Mouse (Mus musculus): Measurements from ENCODE around the gene Cux2. TPM values are rescaled to one million over a fixed set of nuclear protein-coding genes. Genes with fewer than 3 reads are reported as not detected.

The Cux2 gene
- polyA plus RNA-seq, 1 experiment from 2014 or later = 3.1 TPM

DNA sequence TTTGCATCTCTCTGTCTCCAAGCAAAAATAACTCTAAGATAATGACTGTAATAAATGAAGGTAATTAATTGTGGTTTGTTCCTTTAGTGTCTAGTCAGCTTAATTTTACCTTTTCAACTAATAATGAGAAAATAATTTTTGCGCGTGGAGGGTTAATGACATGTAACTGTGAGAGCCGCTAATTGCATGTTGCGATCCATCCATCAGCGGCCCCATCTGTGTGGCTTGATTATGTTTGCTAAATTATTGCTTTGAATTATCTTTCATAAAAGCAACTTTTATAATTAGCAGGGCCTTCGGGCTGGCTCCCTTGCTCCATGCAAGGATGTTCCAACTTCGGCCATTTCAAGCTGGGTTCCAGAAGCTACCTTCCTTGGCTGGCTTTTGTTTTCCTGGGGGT lies 130.7 kb downstream of the Cux2 start:
- Histone ChIP-seq H3K4me3 (ENCODE audit: low read depth, low read length) (no peak overlapping the region), H3K4me1 (ENCODE audit: control insufficient read depth, low read depth, low read length) (no peaks in the 10 kb centered on the region), H3K4me2 (ENCODE audit: low read depth, low read length) (no peak overlapping the region), H3K27ac (ENCODE audit: low read length) (no peak overlapping the region), H3K9ac (ENCODE audit: low read depth, low read length) (no peak overlapping the region), H3K36me3 (ENCODE audit: control insufficient read depth, insufficient read depth) (no peaks in the 10 kb centered on the region), H3K27me3 (ENCODE audit: control insufficient read depth, insufficient read depth, low read depth, low read length) (no peaks in the 10 kb centered on the region), H3K9me3 (replicated peaks; ENCODE audit: control insufficient read depth, low read length) (no peaks in the 10 kb centered on the region)
- 73% methylated on average over 7 of the region's 7 CpGs for WGBS (ENCODE audit: insufficient replicate concordance)
- ATAC-seq (ENCODE audit: low read depth) = no peak

DNA sequence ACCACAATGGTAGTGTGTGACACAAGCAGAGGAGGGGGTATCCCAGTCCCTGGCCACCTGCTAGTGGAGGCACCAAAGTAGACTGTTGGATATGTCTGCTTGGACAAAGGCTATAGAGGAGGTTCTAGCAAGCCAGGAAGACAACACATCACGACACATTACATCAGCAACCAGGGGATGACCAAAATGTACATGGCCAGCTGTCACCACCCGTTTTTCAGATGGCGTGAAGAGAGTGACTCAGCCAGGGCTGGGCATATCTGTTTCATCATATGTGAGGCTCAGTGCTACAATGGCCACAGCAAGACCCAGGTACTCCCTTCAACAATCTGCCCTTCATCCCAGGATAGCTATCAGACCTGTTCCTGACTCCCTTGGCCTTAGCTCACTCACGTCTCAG lies 133.1 kb downstream of the Cux2 start:
- Histone ChIP-seq H3K27ac (ENCODE audit: low read length) (no peak overlapping the region), H3K36me3 (ENCODE audit: control insufficient read depth, insufficient read depth) (no peaks in the 10 kb centered on the region), H3K9ac (ENCODE audit: low read depth, low read length) (no peak overlapping the region), H3K4me2 (ENCODE audit: low read depth, low read length) (no peak overlapping the region), H3K4me3 (ENCODE audit: low read depth, low read length) (no peak overlapping the region), H3K9me3 (replicated peaks; ENCODE audit: control insufficient read depth, low read length) (no peaks in the 10 kb centered on the region), H3K4me1 (ENCODE audit: control insufficient read depth, low read depth, low read length) (no peaks in the 10 kb centered on the region), H3K27me3 (ENCODE audit: control insufficient read depth, insufficient read depth, low read depth, low read length) (no peaks in the 10 kb centered on the region)
- 42% methylated on average over 4 of the region's 4 CpGs for WGBS (ENCODE audit: insufficient replicate concordance)
- no peak for ATAC-seq (ENCODE audit: low read depth)

DNA sequence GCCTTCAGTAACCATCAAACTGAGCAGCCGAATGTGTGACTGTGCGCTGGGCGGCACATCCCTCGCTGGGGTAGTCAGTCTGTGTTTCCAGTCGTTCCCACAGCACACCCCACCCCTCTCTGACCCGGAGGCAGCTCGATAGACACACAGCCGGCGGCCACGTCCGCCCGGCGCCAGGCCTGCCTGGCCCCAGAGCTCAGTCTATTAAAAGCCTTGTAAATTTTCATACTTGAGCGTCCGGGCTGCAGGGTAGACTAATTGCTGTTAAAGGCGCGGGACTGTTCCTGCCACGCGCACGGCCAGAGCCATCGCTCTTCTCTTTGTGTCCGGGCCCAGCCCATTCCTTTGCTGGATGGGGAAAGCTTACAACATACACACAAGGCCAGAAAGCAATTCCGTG lies 135.9 kb downstream of the Cux2 start:
- Histone ChIP-seq H3K9ac (ENCODE audit: low read depth, low read length) (no peak overlapping the region), H3K4me2 (ENCODE audit: low read depth, low read length) (no peak overlapping the region), H3K4me3 (ENCODE audit: low read depth, low read length) (no peak overlapping the region), H3K36me3 (ENCODE audit: control insufficient read depth, insufficient read depth) (no peaks in the 10 kb centered on the region), H3K27ac (ENCODE audit: low read length) (no peak overlapping the region), H3K4me1 (ENCODE audit: control insufficient read depth, low read depth, low read length) (no peaks in the 10 kb centered on the region), H3K9me3 (replicated peaks; ENCODE audit: control insufficient read depth, low read length) (no peaks in the 10 kb centered on the region), H3K27me3 (ENCODE audit: control insufficient read depth, insufficient read depth, low read depth, low read length) (no peaks in the 10 kb centered on the region)
- ATAC-seq (ENCODE audit: low read depth) = no peak
- 61% methylated on average over 23 of the region's 23 CpGs for WGBS (ENCODE audit: insufficient replicate concordance)

DNA sequence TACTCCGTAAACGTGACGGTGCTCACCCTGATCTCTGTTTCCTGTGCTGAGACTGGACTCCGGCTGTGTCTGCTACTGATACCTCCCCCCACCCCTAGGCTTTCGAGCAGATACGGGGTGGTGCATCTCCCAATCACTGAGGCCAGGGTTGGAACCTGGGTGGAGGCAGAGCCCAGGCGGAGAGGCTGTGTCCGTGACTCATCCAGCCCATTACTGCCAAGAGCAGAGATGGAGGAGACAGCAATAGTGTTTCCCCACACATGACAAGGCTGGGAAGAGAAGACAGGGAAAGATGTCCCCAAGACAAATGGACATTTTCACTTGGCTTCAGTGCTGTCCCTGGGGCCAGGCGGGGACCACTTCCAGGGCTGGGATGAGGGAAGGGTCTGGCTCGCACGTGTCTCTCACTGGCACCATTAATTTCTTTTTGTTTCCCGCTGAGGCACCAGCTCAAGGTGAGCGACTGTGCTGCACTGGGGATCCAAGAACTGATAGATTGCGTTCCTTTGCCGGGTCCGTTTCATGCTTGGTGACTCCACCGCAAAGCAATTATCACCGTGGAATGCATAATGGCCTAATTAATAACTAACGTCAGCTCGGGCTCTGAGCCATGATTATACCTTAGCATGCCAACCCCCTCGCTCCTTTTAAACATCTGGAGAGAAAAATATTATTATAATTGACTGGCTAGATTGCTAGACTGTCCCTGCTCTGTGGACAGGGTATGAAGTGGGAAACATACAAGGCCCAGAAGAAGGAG lies 140.5 kb downstream of the Cux2 start:
- Histone ChIP-seq H3K27me3 (ENCODE audit: control insufficient read depth, insufficient read depth, low read depth, low read length) (no peaks in the 10 kb centered on the region), H3K27ac (ENCODE audit: low read length) (no peak overlapping the region), H3K36me3 (ENCODE audit: control insufficient read depth, insufficient read depth) (no peaks in the 10 kb centered on the region), H3K9me3 (replicated peaks; ENCODE audit: control insufficient read depth, low read length) (no peaks in the 10 kb centered on the region), H3K4me2 (ENCODE audit: low read depth, low read length) (no peak overlapping the region), H3K9ac (ENCODE audit: low read depth, low read length) (no peak overlapping the region), H3K4me3 (ENCODE audit: low read depth, low read length) (no peak overlapping the region), H3K4me1 (ENCODE audit: control insufficient read depth, low read depth, low read length) (no peaks in the 10 kb centered on the region)
- WGBS (ENCODE audit: insufficient replicate concordance) = 69% methylated on average over 21 of the region's 21 CpGs
- ATAC-seq (ENCODE audit: low read depth) = no peak

DNA sequence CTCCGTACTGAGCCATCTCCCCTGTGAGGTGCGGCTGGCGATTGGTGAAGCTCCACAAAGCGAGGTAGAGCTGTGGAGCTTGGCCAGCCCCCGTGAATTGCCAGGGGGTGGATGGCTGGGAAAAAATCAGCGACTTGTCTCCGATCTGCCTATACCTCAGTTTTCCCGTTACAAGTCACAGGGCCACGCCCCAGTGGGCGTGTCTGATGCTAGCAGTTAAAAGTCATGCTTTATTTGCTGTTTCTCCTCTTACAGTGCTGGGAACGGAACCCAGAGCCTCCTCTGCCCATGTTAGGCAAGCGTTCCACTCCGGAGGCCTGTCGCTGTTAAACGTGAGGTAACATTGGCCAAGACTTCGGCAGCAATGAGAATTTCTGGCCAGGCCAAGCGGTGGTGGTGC lies 144.2 kb downstream of the Cux2 start:
- Histone ChIP-seq H3K4me2 (ENCODE audit: low read depth, low read length) (no peak overlapping the region), H3K27me3 (ENCODE audit: control insufficient read depth, insufficient read depth, low read depth, low read length) (no peaks in the 10 kb centered on the region), H3K4me3 (ENCODE audit: low read depth, low read length) (no peak overlapping the region), H3K9me3 (replicated peaks; ENCODE audit: control insufficient read depth, low read length) (no peaks in the 10 kb centered on the region), H3K4me1 (ENCODE audit: control insufficient read depth, low read depth, low read length) (no peaks in the 10 kb centered on the region), H3K36me3 (ENCODE audit: control insufficient read depth, insufficient read depth) (no peaks in the 10 kb centered on the region), H3K27ac (ENCODE audit: low read length) (no peak overlapping the region), H3K9ac (ENCODE audit: low read depth, low read length) (no peak overlapping the region)
- ATAC-seq (ENCODE audit: low read depth) = no peak
- 60% methylated on average over 17 of the region's 17 CpGs for WGBS (ENCODE audit: insufficient replicate concordance)

- ATAC-seq (ENCODE audit: low read depth) = no peak
- 74% methylated on average over 14 of the region's 14 CpGs for WGBS (ENCODE audit: insufficient replicate concordance)
- H3K4me1 ChIP-seq (ENCODE audit: control insufficient read depth, low read depth, low read length) = no peaks in the 10 kb centered on the region
Observed at GRCm38 (mm10) chr5:121904799-121905198, 145.1 kb downstream of the Cux2 start.

GRCm38 (mm10) chr5:121902809-121903745 lies 146.8 kb downstream of the Cux2 start:
- no peak for ATAC-seq (ENCODE audit: low read depth)
- H3K27ac ChIP-seq (ENCODE audit: low read length) = no peak overlapping the region
- no peaks in the 10 kb centered on the region for H3K4me1 ChIP-seq (ENCODE audit: control insufficient read depth, low read depth, low read length)
- WGBS (ENCODE audit: insufficient replicate concordance) = 69% methylated on average over 23 of the region's 23 CpGs
- H3K9ac ChIP-seq (ENCODE audit: low read depth, low read length) = no peak overlapping the region
- H3K36me3 ChIP-seq (ENCODE audit: control insufficient read depth, insufficient read depth) = no peaks in the 10 kb centered on the region
- H3K27me3 ChIP-seq (ENCODE audit: control insufficient read depth, insufficient read depth, low read depth, low read length) = no peaks in the 10 kb centered on the region
- no peak overlapping the region for H3K4me3 ChIP-seq (ENCODE audit: low read depth, low read length)
- no peak overlapping the region for H3K4me2 ChIP-seq (ENCODE audit: low read depth, low read length)
- H3K9me3 ChIP-seq (replicated peaks; ENCODE audit: control insufficient read depth, low read length) = no peaks in the 10 kb centered on the region

More at GRCm38 (mm10) chr5:121904799-121905198, 145.1 kb downstream of the Cux2 start:
- Histone ChIP-seq H3K36me3 (ENCODE audit: control insufficient read depth, insufficient read depth) (no peaks in the 10 kb centered on the region), H3K4me3 (ENCODE audit: low read depth, low read length) (no peak overlapping the region), H3K4me2 (ENCODE audit: low read depth, low read length) (no peak overlapping the region), H3K9ac (ENCODE audit: low read depth, low read length) (no peak overlapping the region), H3K27me3 (ENCODE audit: control insufficient read depth, insufficient read depth, low read depth, low read length) (no peaks in the 10 kb centered on the region), H3K27ac (ENCODE audit: low read length) (no peak overlapping the region), H3K9me3 (replicated peaks; ENCODE audit: control insufficient read depth, low read length) (no peaks in the 10 kb centered on the region)

DNA sequence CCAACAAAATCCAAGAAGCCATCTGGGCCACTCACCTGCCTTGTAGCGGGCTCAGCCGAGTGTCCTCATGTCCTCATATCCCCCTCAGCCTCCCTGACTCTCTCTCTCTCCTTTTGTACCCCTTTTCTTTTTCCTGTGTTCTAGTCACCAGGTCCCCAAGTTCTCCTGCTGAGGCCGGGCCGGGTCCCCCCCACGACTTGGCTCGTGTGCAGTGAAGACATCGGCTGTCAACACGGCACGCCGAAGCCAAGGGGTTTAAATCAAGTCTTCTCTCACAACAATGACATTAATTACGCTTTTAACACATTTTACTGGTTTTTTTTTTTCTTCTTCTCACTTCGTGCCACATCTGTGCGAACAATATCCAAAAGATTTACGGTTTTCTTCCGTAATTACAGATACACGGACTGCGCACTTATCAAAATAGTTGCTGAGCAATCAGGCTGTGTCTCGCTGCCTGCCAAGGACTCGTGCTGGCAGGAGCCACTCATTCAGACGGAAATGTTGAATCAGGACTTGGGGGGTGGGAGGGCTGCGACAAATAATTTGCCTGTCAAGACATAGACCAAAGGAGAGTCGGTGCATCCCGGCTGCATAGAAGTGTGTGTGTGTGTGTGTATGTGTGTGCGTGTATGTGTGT lies 154.7 kb downstream of the Cux2 start:
- 65% methylated on average over 24 of the region's 24 CpGs for WGBS (ENCODE audit: insufficient replicate concordance)
- Histone ChIP-seq H3K4me2 (ENCODE audit: low read depth, low read length) (no peak overlapping the region), H3K9ac (ENCODE audit: low read depth, low read length) (no peak overlapping the region), H3K27ac (ENCODE audit: low read length) (no peak overlapping the region), H3K4me3 (ENCODE audit: low read depth, low read length) (no peak overlapping the region), H3K9me3 (replicated peaks; ENCODE audit: control insufficient read depth, low read length) (no peaks in the 10 kb centered on the region), H3K36me3 (ENCODE audit: control insufficient read depth, insufficient read depth) (no peaks in the 10 kb centered on the region), H3K4me1 (ENCODE audit: control insufficient read depth, low read depth, low read length) (no peaks in the 10 kb centered on the region), H3K27me3 (ENCODE audit: control insufficient read depth, insufficient read depth, low read depth, low read length) (no peaks in the 10 kb centered on the region)
- no peak for ATAC-seq (ENCODE audit: low read depth)
